11 mouse cellular contexts compared by ENCODE assay signal in genomic region chr6:146884851-146885250, GRCm38 (mm10). TPM values are rescaled to one million over a fixed set of nuclear protein-coding genes. Genes with fewer than 3 reads are reported as not detected.
DNase-seq lines count a peak whose midpoint lies in the region; ATAC-seq and TF ChIP-seq lines count a peak whose summit lies in the region.
"Had no signal": no experiment of that assay in that cellular context is flagged by ENCODE, and none has a peak within 500 bp of the region (broad histone marks: within the 10 kb centered on the region; RNA-seq: fewer than 3 reads in every experiment).

No protein-coding gene starts in this region.

- H3K79me2 ChIP-seq in myocyte (ENCODE audit: control insufficient read depth, insufficient read depth): peaks cover 15% of the 10 kb centered on the region

- H3ac ChIP-seq in myocyte (ENCODE audit: control insufficient read depth, insufficient read length): no peak overlapping the region

- no peaks in the 10 kb centered on the region for H3K9me3 ChIP-seq in stomach, embryonic 14.5 days (ENCODE audit: control insufficient read depth, low read depth, low read length)
- no peaks in the 10 kb centered on the region for H3K9me3 ChIP-seq in stomach, postnatal 0 days (ENCODE audit: control insufficient read depth, low read length)
- no peaks in the 10 kb centered on the region for H3K9me3 ChIP-seq in kidney, embryonic 14.5 days (ENCODE audit: control insufficient read depth, low read length)
- H3K9me3 ChIP-seq: liver, embryonic 15.5 days had no signal

- H3K4me1 ChIP-seq in stomach, embryonic 14.5 days (ENCODE audit: control insufficient read depth, insufficient read depth, low read length): peaks cover 14% of the 10 kb centered on the region
- H3K4me1 ChIP-seq in stomach, postnatal 0 days (replicated peaks; ENCODE audit: control insufficient read depth, insufficient read depth): no peaks in the 10 kb centered on the region
- H3K4me1 ChIP-seq in kidney, embryonic 14.5 days (ENCODE audit: control insufficient read depth, insufficient read depth, low read length): peaks cover 19% of the 10 kb centered on the region

- intact Hi-C loops in gastrocnemius, postnatal 14 days (cut with DNase I; ENCODE audit: low total_unique reads): no loop called here

- peak; percentile 25 for DNase-seq in gastrocnemius, postnatal 14 days
- DNase-seq in gastrocnemius, adult 8-10 months (ENCODE audit: low spot score in 2 of 2): no peak
- no peak for DNase-seq in stomach, postnatal 0 days (ENCODE audit: low spot score)
- DNase-seq in cerebellum, postnatal 10 days: no peak
- no peak for DNase-seq in retina, postnatal 1 day
- DNase-seq: cerebellum, postnatal 14 days had no signal

- no peaks in the 10 kb centered on the region for H3K36me3 ChIP-seq in stomach, embryonic 14.5 days (ENCODE audit: control insufficient read depth, insufficient read depth, low read length)
- no peaks in the 10 kb centered on the region for H3K36me3 ChIP-seq in stomach, postnatal 0 days (ENCODE audit: control insufficient read depth, insufficient read depth, low read length)
- no peaks in the 10 kb centered on the region for H3K36me3 ChIP-seq in kidney, embryonic 14.5 days (ENCODE audit: control insufficient read depth, insufficient read depth, low read length)
- H3K36me3 ChIP-seq in myocyte (ENCODE audit: control insufficient read depth, insufficient read depth): no peaks in the 10 kb centered on the region
- H3K36me3 ChIP-seq: liver, embryonic 15.5 days had no signal

- H3K4me2 ChIP-seq in stomach, embryonic 14.5 days (replicated peaks; ENCODE audit: low read depth, low read length): no peak overlapping the region
- no peak overlapping the region for H3K4me2 ChIP-seq in stomach, postnatal 0 days (replicated peaks; ENCODE audit: low read depth)
- no peak overlapping the region for H3K4me2 ChIP-seq in kidney, embryonic 14.5 days (replicated peaks; ENCODE audit: low read depth, low read length)
- H3K4me2 ChIP-seq in myocyte (ENCODE audit: low read depth): peak overlapping the region; percentile 82
- H3K4me2 ChIP-seq: liver, embryonic 15.5 days had no signal

- no peak for TF ChIP-seq EP300 in stomach, postnatal 0 days (optimal IDR thresholded peaks at IDR 0.05)

- no peak for TF ChIP-seq POLR2A in myocyte (IDR thresholded peaks at IDR 0.05; ENCODE audit: insufficient read length, low read depth)

- TF ChIP-seq CTCF in stomach, postnatal 0 days (IDR thresholded peaks at IDR 0.05; ENCODE audit: low read depth): no peak

- 22% methylated on average over 4 of the region's 4 CpGs for WGBS in stomach, embryonic 14.5 days
- WGBS in stomach, postnatal 0 days: 39% methylated on average over 4 of the region's 4 CpGs
- WGBS in kidney, embryonic 14.5 days: 12% methylated on average over 4 of the region's 4 CpGs

- ATAC-seq in stomach, embryonic 14.5 days (ENCODE audit: insufficient number of reproducible peaks, insufficient read depth, low FRiP score, low read depth): no peak
- ATAC-seq in stomach, postnatal 0 days (ENCODE audit: low FRiP score, low TSS enrichment): no peak
- peak; percentile 13; the same call in 1 of the 2 replicates for ATAC-seq in kidney, embryonic 14.5 days (ENCODE audit: low FRiP score, low TSS enrichment)

- H3K27ac ChIP-seq in stomach, embryonic 14.5 days (ENCODE audit: low read length): peak overlapping the region; percentile 16; the same call in 1 of the 2 replicates
- no peak overlapping the region for H3K27ac ChIP-seq in stomach, postnatal 0 days (replicated peaks)
- H3K27ac ChIP-seq in kidney, embryonic 14.5 days (ENCODE audit: low read depth, low read length): 0 out of 2 replicates have a peak overlapping the region, but pooled peaks have one; percentile 14
- H3K27ac ChIP-seq: liver, embryonic 15.5 days had no signal

- H3K9ac ChIP-seq in stomach, embryonic 14.5 days (replicated peaks; ENCODE audit: low read depth, low read length): no peak overlapping the region
- no peak overlapping the region for H3K9ac ChIP-seq in stomach, postnatal 0 days (ENCODE audit: low read length)
- H3K9ac ChIP-seq in kidney, embryonic 14.5 days (ENCODE audit: low read depth, low read length): no peak overlapping the region
- H3K9ac ChIP-seq: liver, embryonic 15.5 days had no signal

- H3K4me3 ChIP-seq in stomach, embryonic 14.5 days (ENCODE audit: low read depth, low read length): no peak overlapping the region
- H3K4me3 ChIP-seq in stomach, postnatal 0 days (ENCODE audit: low read depth, low read length): no peak overlapping the region
- H3K4me3 ChIP-seq in kidney, embryonic 14.5 days (ENCODE audit: low read length): no peak overlapping the region
- H3K4me3 ChIP-seq in myocyte: no peak overlapping the region
- H3K4me3 ChIP-seq: liver, embryonic 15.5 days had no signal

- H3K27me3 ChIP-seq in stomach, embryonic 14.5 days (ENCODE audit: control insufficient read depth, insufficient read depth, low read length): no peaks in the 10 kb centered on the region
- no peaks in the 10 kb centered on the region for H3K27me3 ChIP-seq in stomach, postnatal 0 days (ENCODE audit: control insufficient read depth, insufficient read depth, low read length)
- H3K27me3 ChIP-seq in kidney, embryonic 14.5 days (ENCODE audit: control insufficient read depth, insufficient read depth, low read length): no peaks in the 10 kb centered on the region
- no peaks in the 10 kb centered on the region for H3K27me3 ChIP-seq in myocyte (ENCODE audit: control insufficient read depth, insufficient read depth, insufficient read length)

TF ChIP-seq in myocyte, 11 proteins besides CTCF, POLR2A, EP300 and RAD21:
- TF ChIP-seq MYOD1 (IDR thresholded peaks at IDR 0.05; ENCODE audit: control insufficient read depth in 1 of 3, insufficient read length in 2 of 3, low read depth in 2 of 3) (peak; percentile 35 to 92 (median 78)), MYOG (IDR thresholded peaks at IDR 0.05; ENCODE audit: control insufficient read depth in 1 of 3, insufficient read depth in 1 of 3, insufficient read length in 2 of 3, low read depth in 2 of 3) (peak in 2 of 3 experiments; percentile 76 to 81), TCF12 (IDR thresholded peaks at IDR 0.05; ENCODE audit: insufficient read depth, poor library complexity, severe bottlenecking) (peak; percentile 86), CEBPB (IDR thresholded peaks at IDR 0.05; ENCODE audit: insufficient read depth, poor library complexity, severe bottlenecking) (no peak), TCF3 (IDR thresholded peaks at IDR 0.05; ENCODE audit: insufficient read length, low read depth) (peak; percentile 71)

RNA-seq across cellular contexts. Expression of gene Ppfibp1, which starts 3.4 kb away (rescaled TPM):
- total RNA-seq in gastrocnemius, postnatal 14 days (2021): 10 to 100 TPM; 43.5 to 49.8 TPM
- total RNA-seq in gastrocnemius, adult 8-10 months (2022): 10 to 100 TPM; 45.6 to 62.4 (median 55.7) TPM
- 41.9 and 52.1 TPM in 2 replicates for polyA plus RNA-seq in stomach, embryonic 14.5 days (2014; fragmentation: Nextera tagmentation; extraction: Ambion mirVana)
- polyA plus RNA-seq in stomach, postnatal 0 days (2015; fragmentation: Nextera tagmentation; extraction: Ambion mirVana): 26.1 and 29.8 TPM in 2 replicates
- polyA plus RNA-seq in kidney, embryonic 14.5 days (2014; fragmentation: Nextera tagmentation; extraction: Ambion mirVana): 34.7 and 80.1 TPM in 2 replicates
- polyA plus RNA-seq in myocyte (2012; fragmentation: generic; extraction: Trizol): 79.3 TPM

RNA-seq across cellular contexts. Expression of gene Smco2, which starts 34.9 kb away (rescaled TPM):
- total RNA-seq in gastrocnemius, postnatal 14 days (2021): not detected
- total RNA-seq in gastrocnemius, adult 8-10 months (2022): not detected
- polyA plus RNA-seq in stomach, embryonic 14.5 days (2014; fragmentation: Nextera tagmentation; extraction: Ambion mirVana): not detected in 2 replicates
- not detected in 2 replicates for polyA plus RNA-seq in stomach, postnatal 0 days (2015; fragmentation: Nextera tagmentation; extraction: Ambion mirVana)
- polyA plus RNA-seq in kidney, embryonic 14.5 days (2014; fragmentation: Nextera tagmentation; extraction: Ambion mirVana): not detected in 2 replicates
- not detected for polyA plus RNA-seq in myocyte (2012; fragmentation: generic; extraction: Trizol)
- polyA plus RNA-seq: liver, embryonic 15.5 days; neural tube, embryonic 11.5 days had no signal
